Mouse (Mus musculus) gastrocnemius, postnatal 36 days (tissue): ENCODE measurements around the gene Dpm3. TPM values are rescaled to one million over a fixed set of nuclear protein-coding genes. Genes with fewer than 3 reads are reported as not detected.

Source experiments
- DNase-seq, 2 experiments: peaks; one replicate each; pipeline ENCODE4 v3.0.0; 2022
- intact Hi-C: fragments of 180-260 bp; cut with DNase I; formaldehyde crosslinking; loops from one replicate; pipeline ENCODE4 v1.15.1; 2025
- total RNA-seq, 2 experiments: library from RNA; stranded (reverse); gene quantifications; 2 replicates each; pipeline ENCODE4 v1.2.3; 2021

Gene Dpm3
- total RNA-seq, 2 experiments from 2014 or later: 16.6 to 23.2 TPM

DNA sequence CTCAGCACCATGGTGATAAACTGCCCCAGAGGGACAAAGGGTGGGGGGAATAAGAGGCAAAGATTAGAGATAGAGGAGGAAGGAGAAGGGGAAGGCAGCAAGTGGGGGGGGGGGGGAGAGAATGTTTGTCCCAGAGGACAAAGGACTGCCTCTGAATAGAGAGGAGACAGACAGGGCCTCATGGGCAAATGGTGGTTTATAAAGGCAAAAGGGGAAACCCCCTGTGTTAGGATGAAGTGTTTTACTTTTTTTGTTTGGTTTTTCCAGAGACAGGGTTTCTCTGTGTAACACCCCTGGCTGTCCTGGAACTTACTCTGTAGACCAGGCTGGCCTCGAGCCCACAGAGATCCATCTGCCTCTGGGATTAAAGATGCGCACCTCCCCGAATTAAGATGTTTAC, 1.1 kb downstream of the Dpm3 start:
- intact Hi-C loops: no loop called here

DNA sequence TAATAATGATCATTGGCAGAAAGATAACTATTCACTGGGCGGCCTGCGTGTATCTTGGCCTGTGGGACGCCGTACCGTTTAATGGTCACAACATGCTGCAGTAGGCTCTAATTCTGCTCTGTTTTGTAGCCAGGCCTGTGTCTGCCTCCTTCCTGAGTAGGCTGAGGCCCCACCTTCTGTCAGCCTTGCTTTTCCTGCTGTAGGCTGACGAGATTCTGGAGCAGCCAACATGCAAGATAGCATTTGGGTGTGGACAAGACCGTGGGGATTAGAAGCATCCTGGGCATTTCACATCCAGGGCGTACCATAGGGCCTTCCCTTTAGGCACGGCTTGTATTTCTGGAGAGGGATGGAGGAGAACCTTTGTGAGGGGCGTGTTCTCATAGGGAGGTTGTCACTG, 3.3 kb downstream of the Dpm3 start:
- no peak for DNase-seq
- intact Hi-C loops: no loop called here

More for the DNA sequence above, 1.1 kb downstream of the Dpm3 start:
- no peak for DNase-seq

DNA sequence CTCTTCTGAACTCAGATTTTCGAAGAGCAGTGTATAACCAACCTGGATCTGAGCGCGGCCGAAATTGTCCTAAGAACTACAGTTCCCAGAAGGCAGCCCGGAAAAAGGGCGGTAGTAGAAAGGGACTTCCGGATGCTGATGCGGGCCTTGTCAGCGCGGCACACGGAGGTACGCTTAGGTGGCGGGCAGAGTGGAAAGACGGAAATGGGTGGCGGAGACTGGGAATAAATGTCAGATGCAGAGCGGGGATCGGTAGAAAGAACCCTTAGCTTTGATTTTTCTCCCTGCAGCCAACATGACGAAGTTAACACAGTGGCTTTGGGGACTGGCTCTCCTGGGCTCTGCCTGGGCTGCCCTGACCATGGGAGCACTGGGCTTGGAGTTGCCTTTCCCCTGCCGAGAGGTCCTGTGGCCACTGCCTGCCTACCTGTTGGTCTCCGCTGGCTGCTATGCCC, 7.3 kb downstream of the Dpm3 start:
- DNase-seq: peak; percentile 60 to 64
- intact Hi-C loops: no loop called here

DNA sequence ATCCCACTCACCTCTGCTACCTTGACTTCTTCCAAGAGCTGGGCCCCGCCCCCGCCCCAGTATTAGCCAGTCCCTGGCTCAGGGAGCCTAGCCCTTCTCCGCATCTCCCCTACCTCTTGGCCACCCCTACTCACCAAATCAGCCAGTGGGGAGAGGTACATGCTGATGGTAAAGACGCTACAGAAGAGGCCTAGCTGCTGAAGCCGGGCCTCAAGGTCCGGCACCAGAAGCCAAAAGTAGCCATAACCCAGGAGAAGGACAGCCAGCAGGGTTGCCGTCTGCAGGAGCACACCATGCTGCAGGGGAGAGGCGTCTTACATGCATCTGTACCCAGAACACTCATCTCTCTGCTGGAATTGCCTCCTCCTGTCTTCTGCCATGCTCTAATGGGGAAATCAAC, 9.8 kb downstream of the Dpm3 start:
- DNase-seq: no peak
- intact Hi-C loops: no loop called here

DNA sequence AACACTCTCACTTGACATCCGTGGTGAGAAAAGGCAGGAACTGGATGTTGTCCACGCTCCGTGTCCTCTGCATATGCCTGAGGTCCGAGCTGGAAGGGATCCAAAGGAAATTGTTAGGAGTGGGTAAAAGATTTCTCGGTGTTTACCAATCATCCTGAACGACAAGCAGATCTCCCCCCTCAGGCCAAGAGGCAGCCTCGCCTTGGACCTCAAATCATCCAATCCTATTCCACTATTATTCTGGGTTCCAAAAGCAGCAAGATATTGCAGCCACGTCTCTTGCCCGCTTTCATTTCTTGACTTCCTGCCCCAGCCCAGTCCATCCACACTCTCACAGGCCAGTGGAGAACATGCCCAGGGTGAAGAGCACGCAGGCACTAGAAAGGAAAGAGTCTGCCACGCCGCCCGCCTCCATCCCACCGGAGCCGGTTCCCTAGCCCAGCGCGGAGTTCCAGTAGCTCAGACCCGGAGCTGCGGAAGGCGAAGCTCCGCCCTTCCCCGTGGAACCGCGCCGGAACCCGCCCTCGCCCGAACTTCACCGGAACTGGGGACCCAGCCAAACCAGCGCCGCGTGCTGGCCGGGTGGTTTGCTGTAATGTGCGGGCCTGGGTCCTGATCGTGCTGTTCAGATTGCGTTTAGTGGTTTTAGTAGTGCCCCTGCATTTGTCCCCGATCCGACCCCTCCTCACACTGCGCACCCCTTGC, 11.0 kb downstream of the Dpm3 start, which contains the start of gene Slc50a1:
TSS of gene Slc50a1 (minus strand) at position 520 of the 705 bp plus-strand sequence.
- peak; percentile 85 to 89 for DNase-seq
- intact Hi-C loops: no loop called here

DNA sequence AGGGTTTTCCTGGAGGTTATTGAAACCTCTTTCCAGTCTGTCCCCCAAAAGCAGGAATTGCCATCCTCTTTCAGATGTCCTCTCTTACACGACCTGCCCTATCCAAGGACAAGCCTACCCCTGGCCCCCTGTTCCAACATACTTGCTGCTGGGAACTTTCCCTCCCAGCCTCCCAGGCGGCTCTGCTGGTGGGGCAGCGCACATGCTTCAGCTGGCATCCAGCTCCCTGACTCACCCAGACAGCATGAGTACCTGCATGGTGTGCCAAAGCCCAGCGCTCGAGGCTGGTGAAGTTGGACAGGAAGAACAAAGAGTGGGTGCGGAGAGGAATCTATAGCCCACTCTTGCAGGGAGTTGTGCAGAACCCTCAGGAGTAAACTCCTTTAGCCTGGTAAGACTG, 11.7 kb downstream of the Dpm3 start:
- intact Hi-C loops: no loop called here
- no peak for DNase-seq

DNA sequence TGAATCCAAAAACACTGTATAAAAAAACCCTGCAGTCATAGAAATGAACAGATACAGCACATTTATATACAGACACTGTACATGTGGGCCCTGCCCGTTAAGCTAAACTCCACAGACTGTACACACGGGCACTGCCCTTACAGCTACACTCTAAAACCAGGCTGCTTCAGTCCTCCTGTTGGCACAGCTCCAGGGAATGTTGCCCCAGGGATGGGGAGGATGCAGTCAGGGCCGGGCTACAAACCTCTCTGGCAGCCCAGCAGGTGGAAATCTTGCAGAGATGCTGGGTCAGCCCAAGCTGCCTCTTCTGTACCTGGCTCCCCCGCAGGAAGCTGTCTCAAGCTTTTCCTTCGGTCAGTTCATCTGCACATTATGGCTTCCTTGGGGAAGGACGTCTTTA, 12.6 kb downstream of the Dpm3 start:
- intact Hi-C loops: no loop called here
- DNase-seq: no peak

DNA sequence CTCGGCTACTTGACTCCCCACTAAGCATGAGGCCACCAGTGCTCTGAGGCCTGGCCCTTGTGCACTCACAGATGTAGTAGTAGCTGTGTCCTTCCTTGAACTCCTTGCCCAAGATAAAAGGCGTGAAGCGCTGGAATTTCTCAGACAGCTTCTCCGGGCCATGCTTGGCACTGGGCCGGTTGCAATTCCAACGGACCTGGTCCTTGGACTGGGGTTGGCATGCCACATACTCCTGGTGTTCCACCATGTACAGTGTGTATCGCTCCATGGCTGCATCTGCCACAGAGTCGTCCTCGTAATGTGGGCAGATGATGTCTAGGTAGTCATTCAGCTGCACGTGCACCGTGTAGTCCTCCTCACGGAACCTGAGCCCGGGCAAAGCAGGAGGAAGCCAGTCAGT, 16.9 kb downstream of the Dpm3 start:
- no peak for DNase-seq
- intact Hi-C loops: no loop called here

DNA sequence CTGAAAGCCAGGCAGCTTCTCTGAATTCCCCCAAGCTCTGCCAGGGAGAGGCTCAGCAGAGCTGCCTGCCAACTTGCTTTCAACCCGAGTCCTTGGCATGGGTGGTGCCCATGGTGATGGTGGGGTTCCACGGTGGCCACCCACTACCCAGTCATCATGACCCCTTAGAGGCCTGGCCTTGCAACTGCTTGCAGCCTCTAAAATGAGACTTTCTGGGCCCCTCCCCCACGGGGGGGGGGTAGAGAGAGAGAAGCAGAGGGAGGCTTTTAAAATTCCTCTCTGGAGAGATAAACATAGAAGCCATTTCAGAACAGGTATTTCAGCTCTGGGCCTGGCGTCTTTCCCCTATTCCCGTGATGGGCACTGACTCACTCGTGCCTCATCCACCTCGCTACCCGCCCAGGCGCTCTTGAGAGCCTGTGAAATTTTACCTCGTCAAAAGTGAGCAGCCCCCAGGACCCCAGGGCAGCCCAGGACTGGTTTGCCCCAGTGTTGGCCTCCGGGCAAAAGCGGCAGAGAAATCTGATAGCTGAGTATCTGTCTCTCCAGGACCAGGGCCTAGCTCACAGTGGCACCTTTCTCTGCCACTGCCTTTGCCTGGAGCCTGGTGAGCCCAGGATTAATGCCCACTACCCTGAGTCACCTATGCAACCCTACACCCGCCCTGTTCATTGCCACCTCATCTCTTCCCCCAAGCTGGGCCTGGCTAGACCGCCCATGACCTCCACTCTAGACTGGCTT, 18.3 kb downstream of the Dpm3 start:
- intact Hi-C loops: no loop called here
- DNase-seq: peak; percentile 38 to 49

DNA sequence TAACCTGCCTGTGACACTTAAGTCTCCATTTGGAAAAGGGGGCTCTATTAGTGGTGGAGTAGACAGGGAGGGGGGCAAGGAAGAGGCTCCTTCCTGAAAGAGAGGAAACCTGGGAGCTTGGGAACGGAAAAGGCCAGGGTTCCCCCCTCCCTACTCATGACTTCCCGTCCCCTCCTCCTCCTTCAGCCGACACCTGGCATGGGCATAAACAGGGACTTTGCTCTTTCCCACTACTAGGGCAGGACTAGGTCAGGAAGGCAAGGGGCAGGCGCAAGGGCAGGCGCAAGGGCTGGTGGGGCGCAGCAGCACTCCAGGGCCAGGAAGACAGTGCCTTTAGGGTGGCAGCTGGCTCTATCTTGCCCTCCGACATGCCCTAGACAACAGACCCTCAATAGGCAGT, 18.9 kb downstream of the Dpm3 start:
- intact Hi-C loops: no loop called here
- DNase-seq: peak; percentile 35 to 54

DNA sequence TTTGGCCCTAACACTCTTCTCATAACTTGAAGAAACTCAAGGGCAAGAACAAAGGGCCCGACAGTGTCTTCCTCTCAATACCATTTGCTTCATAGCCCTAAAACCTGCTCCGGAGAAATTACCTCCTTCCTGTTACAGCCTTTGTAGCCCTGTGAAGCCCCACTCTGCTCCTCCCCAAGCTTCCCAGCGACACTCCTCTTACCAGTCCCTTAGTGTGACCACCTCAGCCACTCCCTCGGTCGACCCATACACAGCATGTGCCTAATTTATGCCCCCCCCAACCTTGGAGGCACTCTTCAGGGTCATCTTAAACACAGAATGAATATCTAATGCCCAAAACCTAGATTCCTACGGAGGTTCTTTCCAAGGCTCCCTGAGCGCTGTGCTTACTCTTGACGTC, 19.5 kb downstream of the Dpm3 start:
- DNase-seq: no peak
- intact Hi-C loops: no loop called here

DNA sequence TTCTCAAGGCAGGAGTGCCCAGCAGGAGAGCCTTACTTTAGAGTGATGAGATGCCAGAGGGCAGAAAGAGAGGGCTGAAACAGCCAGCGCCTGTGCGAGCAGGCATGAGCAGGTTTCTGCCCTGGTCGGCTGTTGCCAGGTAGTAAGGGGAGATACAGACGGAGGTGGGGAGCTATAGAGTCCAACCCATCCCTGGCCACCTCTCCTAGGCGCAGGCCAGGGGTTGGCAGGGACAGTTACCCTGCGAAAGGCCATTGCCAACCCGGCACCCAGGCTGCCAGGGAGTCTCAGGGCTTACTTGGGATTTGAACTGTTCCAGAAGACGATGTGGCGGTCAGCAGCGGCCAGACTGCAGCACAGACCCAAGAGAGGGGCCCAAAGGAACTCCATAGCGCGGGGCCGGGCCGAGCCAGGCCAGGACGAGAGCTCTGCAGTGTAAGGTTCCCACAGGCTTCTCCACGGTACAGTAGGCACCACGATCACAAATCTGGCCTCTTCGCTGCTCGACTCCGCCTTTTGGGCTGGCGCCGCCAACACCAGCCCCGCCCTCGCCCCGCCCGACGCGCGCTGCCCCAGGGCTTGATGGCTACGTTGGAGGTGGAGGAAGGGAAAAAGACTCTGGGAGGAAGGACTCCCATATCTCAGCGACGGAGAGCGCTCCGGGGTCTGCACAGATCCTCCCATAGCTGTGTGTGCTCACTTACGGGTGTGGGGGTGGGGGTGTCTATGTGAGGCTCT, 20.2 kb downstream of the Dpm3 start:
- intact Hi-C loops: no loop called here
- DNase-seq: peak; percentile 80 to 83

DNA sequence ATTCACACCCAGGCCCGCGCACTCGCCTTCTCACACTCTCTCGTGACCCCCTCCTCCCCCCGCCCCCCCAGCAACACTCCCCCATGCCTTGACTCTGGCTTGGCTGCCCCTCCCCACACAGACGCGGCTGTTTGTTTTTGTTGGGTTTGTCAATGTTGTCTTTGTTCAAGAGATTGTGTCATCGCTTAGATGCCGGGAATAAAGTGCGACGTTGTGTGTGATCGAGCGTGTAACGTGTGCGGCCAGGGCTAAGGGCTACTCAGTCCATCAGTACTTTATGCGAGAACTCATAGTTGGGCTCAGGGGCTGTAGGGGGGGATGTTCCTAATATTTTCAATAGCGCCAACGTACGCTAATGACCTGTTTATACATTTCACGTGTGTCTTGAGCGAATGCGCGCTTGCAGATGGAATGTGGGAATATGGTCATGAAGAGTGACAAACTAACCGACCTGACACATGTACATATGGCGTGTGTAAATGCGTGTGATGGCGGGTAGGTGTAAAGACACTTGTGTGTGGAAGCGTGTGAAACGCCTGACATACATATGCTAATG, 21.0 kb downstream of the Dpm3 start:
- intact Hi-C loops: no loop called here
- no peak for DNase-seq

DNA sequence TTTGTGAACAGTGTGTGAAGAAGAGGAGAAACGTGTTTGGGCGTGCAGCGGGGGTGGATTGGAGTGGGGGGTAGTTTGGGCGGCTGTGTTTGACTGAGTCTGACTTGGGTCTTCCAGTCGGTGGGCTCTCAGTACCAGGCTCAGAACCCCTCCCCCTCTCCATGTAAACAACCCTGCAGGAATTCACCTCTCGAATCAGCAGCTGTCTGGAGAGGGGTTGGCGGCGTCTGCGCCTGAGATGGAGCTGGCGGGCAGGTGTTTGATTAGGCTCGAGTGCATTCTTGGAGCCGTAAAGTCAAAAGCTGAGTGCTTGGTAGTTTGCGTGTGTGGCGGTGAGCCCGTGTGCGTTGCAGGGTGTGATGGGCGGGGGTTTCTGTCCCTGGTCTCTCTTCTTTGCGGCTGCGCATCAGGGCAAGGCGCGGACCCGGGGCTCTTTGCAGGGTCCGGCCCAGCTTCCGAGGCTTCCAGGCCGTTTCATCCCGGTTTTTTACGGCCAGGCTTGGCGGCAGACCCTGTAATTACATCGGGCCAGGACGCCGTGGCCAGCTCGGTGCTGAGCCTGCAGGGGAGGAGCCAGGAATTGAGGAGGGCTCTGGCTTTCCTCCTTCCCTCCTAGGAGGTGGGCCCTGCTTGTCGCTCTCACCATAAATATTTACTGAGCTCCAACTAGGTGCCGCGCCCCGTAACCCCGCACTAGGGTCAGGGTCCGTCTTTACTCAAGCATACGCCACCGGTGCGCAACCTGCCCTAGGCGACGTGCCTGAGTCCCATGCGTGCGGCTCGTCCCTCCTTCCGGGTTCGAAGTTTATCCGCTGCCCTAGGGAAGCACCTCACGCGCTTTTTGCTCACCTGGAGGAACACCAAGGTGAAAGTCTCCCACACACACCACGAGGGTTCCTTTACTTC, 21.7 kb downstream of the Dpm3 start, which contains the start of gene Efna1:
TSS of gene Efna1 (minus strand) at position 537 of the 906 bp plus-strand sequence.
- DNase-seq: peak; percentile 56 to 61
- intact Hi-C loops: no loop called here

DNA sequence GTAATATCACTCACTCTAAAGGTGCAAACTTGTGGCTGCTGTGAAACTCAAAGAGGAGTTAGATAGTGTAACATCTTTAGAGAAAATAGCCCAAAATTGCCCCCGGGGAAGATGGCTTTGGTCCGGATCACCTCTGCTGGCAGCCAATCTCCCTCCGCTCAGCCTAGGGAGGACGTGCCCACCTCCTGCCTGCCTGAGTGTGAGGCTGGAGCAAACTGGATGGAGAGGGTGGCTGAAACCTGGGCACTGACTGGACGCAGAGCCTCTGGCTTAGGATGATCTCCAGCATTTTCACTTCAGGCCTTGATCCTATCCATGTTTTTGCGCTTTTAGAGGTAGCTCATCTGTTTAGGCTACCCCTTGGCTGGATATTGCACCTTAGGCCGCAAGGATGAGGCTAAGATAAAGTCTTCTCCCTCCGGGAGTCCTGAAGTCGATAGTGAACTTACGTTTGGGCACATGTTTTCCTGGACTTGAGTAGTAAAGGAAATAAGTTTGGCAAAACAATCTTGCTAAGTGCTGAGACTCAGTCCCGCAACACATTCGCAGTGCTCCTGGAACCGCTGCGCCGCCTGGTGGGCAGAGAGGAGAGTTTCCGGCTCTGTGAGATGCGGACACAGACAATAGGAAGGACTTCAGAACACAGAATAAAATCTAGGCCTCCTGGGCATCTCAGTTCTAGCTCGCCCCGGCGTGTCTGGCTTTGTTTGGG, 22.6 kb downstream of the Dpm3 start:
- intact Hi-C loops: loop anchor here (1.0 kb wide), 1 partner anchor 32 kb away; no protein-coding TSS in a partner anchor
- DNase-seq: peak; percentile 78 to 84

DNA sequence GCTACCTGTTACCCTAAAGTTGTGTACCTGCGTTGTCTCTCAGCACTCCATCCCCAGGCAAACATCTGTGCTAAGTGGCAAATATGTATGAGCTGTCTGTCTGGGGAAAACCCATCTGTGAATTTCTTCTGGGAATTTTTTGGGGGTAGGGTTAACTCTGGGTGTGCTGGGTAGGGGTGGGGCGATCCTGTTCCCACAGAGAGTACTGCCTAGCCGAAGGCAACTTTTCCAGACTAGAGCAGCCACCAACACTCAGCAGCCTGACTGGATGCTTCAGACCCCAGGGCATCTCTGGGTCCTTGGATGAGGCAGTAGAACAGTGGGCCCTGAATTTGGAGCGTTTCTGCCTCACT, 23.1 kb downstream of the Dpm3 start:
- no peak for DNase-seq
- intact Hi-C loops: loop anchor here (1.0 kb wide), 1 partner anchor 33 kb away; no protein-coding TSS in a partner anchor

DNA sequence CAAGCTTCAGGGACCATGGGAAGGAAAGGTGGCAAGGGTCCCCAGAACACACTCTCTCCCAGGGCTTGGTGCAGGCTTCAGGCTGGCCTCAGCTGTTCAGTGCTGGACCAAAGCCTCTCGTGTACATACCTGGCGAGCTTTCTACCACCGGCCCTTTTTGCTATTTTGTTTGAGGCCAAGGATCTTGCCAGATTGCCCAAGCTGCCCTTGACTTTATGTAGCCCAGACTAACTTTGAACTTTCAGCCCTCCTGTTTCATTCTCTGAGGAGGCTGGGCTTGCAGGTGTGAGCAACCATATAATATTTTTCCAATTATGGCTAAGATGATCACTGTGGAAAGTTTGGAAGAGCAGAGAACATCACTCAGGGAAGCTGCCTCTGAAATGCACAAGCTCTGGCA, 25.1 kb downstream of the Dpm3 start:
- intact Hi-C loops: no loop called here
- DNase-seq: no peak

DNA sequence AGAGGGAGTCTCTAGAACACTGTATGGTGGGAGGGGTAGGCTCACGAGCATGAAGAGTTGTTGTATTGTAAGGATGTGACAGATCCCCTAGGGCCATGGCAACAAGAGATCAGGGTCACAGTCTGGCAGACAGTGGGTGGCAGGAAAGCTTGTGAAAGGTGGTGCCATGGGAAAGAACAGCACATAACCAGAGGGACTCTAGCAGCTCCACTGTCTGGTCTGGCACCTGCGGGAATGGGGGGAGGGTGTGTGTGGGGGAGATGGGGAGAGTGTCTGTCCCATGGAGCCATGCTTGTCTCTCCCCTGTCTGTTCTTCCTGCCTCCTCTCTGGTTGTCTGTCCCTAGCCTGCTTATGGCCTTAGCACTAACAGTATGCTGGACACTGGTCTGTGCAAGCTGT, 26.4 kb downstream of the Dpm3 start:
- DNase-seq: no peak
- intact Hi-C loops: no loop called here

DNA sequence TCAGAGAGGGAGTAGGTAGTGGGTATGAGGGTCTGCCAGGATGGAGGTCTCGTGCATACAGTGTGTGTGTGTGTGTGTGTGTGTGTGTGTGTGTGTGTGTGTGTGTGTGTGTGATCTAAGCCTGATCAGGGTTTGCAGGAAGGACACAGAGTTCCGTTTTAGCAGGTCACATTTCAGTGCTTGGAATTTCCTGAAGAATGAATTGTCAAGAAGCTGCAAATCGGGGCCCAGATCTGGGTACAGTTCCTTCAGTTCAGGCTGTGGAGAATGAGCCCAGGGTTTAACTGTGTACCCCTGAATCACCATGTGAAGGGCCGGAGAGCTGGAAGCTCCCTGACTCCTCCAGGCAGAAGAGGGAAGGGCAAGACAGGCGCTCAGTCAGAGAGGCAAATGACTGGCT, 28.1 kb downstream of the Dpm3 start:
- intact Hi-C loops: no loop called here
- no peak for DNase-seq
